Mouse (Mus musculus): Measurements from ENCODE around the gene Dcaf1.

Dcaf1 gene

GRCm38 (mm10) chr9:106879471-106879870, 57.8 kb downstream of the Dcaf1 start:
- no peak for DNase-seq (ENCODE audit: low spot score in 2 of 2)

- DNase-seq (ENCODE audit: low spot score in 2 of 2) = no peak
These were observed 59.5 kb downstream of the Dcaf1 start for GRCm38 (mm10) chr9:106881071-106881755.

- DNase-seq (ENCODE audit: low spot score in 2 of 2) = no peak
These were observed 60.5 kb downstream of the Dcaf1 start for GRCm38 (mm10) chr9:106882176-106882575.

GRCm38 (mm10) chr9:106883085-106883484, 61.4 kb downstream of the Dcaf1 start:
- DNase-seq (ENCODE audit: low spot score in 2 of 2) = no peak

DNA sequence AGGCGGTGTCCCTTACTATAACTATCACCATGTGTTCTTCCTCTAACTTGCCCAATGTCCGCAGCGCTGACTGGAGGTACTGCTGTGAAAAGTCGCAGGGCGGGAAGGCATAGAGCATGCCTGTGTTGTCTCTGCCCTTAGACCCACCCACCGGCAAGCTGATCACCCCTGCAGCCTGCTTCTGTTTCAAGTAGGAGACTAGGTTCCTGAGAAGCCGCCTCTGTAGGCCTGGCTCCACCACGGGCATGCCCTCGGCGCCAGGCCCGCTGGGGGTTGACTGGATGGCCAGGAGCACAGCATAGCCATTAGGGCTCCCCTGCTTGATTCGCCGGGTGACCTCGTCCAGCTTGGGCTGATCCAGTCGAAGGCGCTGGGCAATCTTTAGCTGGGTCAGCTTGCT, 62.6 kb downstream of the Dcaf1 start:
- DNase-seq (ENCODE audit: low spot score in 2 of 2) = no peak

DNA sequence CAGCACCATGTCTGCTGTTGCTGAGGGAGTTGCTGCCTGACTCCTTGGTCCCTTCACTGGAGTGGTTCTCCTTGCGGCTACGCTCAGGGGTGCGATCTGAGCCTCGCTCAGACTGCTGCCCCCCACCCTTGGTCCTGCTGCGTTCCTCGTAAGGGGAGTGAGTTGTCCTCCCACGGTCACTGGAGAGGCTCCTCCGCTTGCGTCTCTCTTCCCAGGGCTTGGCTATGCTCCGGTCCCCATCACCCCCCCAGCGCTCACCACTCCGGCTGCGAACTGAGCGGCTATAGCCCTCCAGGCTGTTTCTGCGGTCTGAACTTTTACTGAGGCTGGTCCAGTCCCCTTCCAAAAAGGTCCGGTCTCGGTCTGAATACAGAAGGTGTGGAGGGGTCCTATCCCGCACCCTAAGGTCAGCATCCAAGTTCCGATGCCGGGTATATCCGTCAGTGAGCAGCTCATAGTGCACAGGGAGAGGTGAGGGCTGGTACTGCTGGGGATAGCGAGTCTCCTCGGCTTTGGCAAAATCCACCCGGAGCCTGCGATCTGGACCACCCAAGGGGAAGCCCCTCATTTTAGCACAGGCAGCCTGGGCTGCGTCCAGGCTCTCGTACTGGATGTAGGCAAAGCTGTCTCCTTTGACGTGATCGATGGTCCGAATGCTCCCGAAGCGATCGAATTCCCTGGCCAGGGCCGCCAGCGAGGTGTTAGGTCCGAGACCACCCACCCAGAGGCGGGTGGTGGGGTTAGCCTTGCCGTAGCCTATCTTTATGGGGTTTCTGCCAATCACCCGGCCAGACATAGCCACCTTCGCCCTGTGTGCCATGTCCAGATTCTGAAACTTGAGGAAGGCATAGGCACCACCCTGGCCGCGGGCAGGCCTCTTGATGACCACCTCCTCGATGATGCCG, 63.6 kb downstream of the Dcaf1 start:
- no peak for DNase-seq (ENCODE audit: low spot score in 2 of 2)

DNA sequence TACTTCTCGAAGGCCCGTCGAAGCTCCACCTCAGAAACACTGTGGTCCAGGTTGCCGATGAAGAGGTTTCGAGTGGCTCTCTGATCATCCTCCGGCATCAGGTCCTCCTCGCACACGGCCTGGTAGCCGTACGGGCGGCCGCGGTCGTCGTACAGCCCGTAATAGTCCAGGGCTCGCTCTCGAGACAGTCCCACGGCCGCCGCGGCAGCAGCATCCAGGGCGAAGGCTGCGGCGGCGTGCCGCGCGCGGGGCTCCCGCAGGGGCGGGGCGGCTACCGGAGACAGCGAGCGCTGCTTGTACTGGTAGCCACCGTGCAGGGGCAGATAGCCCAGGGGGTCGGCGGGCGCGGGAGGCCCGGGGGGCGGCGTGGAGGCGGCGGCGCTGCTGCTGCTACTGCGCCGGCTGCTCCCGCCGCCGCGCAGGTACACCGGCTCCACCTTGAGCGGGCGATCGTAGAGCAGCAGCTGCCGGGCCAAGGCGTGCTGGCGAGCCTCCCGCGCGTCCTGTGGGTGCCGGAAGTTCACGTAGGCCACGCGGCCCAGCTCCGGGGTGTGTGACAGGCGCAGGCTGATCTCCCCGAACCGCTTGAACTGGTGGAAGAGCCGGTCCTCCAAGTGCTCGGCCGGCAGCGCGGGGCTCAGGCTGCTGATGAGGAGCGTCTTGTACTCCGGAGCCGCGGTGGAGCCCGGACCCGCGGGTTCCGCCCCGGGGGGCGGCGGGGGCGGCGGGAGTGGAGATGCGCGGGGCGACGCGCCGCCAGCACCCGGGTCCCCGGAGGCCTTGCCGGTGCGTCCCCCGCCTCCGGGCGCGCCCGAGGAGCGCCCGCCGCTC, 64.4 kb downstream of the Dcaf1 start:
- peak in 1 of 2 experiments; percentile 52 for DNase-seq (ENCODE audit: low spot score in 2 of 2)

- peak; percentile 94 to 99 for DNase-seq (ENCODE audit: low spot score in 2 of 2)
These were observed 65.4 kb downstream of the Dcaf1 start, which contains the start of gene Rbm15b for GRCm38 (mm10) chr9:106886828-106887702. Gene Rbm15b, minus strand, starts transcription at chr9:106887428.

DNA sequence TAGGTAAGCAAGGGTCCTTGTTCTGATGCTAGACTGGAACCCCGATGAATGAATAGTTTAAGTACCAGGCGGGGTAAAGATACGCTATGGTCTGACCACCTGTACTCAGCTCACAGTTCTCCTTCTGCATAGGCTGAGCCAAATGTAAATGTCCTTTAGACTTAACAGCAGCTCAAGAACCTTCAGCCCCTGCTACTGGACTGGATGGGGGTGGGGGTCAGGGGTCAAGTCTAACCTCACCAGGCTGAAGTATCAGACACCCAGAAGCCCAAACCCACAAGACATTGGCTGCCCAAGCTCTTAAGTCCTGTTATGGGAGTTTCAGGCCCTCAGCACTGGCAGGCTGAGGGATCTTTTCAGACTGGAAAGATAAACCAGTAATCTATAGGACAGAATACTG, 66.7 kb downstream of the Dcaf1 start:
- DNase-seq (ENCODE audit: low spot score in 2 of 2) = no peak

GRCm38 (mm10) chr9:106889321-106889720, 67.6 kb downstream of the Dcaf1 start:
- DNase-seq (ENCODE audit: low spot score in 2 of 2) = no peak

GRCm38 (mm10) chr9:106890496-106891240, 69.0 kb downstream of the Dcaf1 start:
- DNase-seq (ENCODE audit: low spot score in 2 of 2) = no peak

- no peak for DNase-seq (ENCODE audit: low spot score in 2 of 2)
These were observed 69.7 kb downstream of the Dcaf1 start for GRCm38 (mm10) chr9:106891341-106891741.

- peak; percentile 85 to 94 for DNase-seq (ENCODE audit: low spot score in 2 of 2)
These were observed 70.3 kb downstream of the Dcaf1 start, which contains the start of gene Manf for GRCm38 (mm10) chr9:106891829-106892551. Gene Manf, minus strand, starts transcription at chr9:106891979.

DNA sequence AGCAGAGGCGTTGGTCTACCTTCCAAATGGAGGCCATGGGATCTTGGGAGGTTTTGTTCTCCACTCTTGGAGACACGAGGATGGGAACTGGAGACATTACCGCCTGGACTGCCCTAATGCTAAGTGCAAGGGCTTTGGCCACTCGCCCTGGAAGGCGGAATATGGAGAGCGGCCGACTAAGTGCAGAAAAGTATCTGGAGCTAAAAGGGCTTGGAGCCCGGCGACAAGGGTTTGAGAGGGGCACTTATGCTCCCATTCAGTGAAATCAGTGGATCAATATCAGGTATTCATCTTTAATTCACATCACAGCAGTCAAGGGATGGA, 70.8 kb downstream of the Dcaf1 start:
- no peak for DNase-seq (ENCODE audit: low spot score in 2 of 2)

DNA sequence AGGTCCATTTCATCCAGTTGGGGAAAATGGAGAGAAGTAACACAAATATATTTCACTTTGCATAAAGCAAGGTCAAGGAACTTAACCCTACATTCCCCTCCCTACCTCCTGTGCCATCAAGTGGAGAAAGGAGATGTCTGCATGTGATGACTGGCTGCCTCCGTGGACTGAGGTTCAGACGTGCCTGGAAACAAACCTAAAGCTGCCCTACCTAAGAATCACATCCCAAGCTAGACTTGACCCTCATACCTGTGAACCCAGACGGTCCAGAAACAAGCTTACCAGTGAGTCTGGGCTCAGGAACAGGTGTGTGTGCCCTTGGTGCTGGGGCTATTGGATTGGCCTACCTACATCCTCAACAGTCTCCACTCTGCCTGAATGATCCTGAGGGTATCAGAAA, 71.7 kb downstream of the Dcaf1 start:
- DNase-seq (ENCODE audit: low spot score in 2 of 2) = no peak

- DNase-seq (ENCODE audit: low spot score in 2 of 2) = no peak
These were observed 77.2 kb downstream of the Dcaf1 start for GRCm38 (mm10) chr9:106898901-106899300.

DNA sequence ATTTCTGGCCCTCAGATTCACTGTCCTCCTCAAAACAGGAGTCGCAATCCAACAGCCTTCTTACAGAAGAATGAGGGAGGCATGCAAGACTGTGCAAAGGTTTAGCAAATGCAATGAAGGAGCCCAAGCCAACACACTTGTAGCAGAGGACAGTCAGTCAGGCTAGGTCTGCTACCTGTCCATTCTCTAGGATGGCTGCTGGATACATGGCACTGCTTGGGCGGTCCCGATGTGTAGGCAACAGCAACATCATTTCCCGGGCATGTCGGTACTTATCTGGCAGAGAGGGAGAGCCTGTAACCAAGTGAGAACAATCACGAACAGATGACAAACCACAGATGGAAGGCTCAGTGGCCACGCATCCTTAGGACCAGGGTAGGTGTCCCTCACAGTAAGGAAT, 79.9 kb downstream of the Dcaf1 start:
- DNase-seq (ENCODE audit: low spot score in 2 of 2) = no peak

GRCm38 (mm10) chr9:106903099-106903790, 81.6 kb downstream of the Dcaf1 start:
- DNase-seq (ENCODE audit: low spot score in 2 of 2) = no peak

DNA sequence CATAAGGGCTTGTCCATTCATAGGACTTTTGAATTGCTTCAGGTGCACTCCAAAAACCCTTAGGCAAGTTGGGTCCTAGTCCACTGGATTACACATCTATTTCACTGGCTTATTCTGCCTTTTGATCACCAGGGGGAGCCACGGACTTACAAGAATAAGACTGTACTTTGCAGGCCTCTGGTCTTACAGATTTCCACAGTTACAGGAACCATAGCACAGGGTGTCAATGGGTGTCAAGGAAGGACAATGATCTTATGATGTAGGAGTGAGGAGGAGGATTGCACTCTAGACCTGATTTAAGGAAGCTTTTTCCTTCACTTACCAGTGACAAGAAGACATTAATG, 82.1 kb downstream of the Dcaf1 start:
- no peak for DNase-seq (ENCODE audit: low spot score in 2 of 2)

Measured in cerebellum, postnatal 4 days (tissue).